Mouse (Mus musculus): ENCODE results near the gene Iqgap2. TPM values are rescaled to one million over a fixed set of nuclear protein-coding genes. Genes with fewer than 3 reads are reported as not detected.

Iqgap2 gene
- polyA plus RNA-seq, 1 experiment: 44.1 TPM

DNA sequence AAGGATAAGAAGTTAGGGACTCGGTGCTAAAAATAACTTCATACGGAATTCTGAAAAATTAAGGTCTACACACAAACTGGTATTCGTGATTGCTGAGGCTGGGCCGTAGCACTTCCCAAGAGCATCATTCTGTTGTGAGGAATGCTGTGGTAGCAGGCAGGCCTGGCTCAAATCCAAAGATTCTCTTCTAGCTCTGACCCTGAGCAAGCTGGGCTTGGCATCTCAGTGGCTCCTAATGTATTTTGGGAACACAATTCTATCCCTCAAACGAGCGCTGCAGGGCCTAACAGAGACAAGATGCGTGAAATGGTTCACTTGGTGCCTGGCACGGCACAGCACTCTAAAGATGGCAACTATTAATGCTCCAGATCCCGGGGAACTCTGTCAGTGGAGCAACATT lies 90.8 kb downstream of the Iqgap2 start:
- no peak for TF ChIP-seq POLR2A (IDR thresholded peaks at IDR 0.05; ENCODE audit: low read depth, low read length)
- no peak for TF ChIP-seq CTCF (IDR thresholded peaks at IDR 0.05; ENCODE audit: extremely low read depth, insufficient read length, insufficient replicate concordance, low read depth, low read length)
- 88% methylated on average over 9 of the region's 9 CpGs for WGBS
- Histone ChIP-seq H3K36me3 (ENCODE audit: control insufficient read depth, insufficient read depth, low read length) (no peaks in the 10 kb centered on the region), H3K4me1 (ENCODE audit: control insufficient read depth, insufficient read depth, insufficient read length, low read length) (peaks cover 5% of the 10 kb centered on the region; the same call in 1 of the 2 replicates), H3K27ac (ENCODE audit: insufficient read depth, low read depth, low read length) (no peak overlapping the region), H3K27me3 (ENCODE audit: control insufficient read depth, insufficient read depth, low read length) (no peaks in the 10 kb centered on the region), H3K4me3 (ENCODE audit: low read depth, low read length) (no peak overlapping the region)

DNA sequence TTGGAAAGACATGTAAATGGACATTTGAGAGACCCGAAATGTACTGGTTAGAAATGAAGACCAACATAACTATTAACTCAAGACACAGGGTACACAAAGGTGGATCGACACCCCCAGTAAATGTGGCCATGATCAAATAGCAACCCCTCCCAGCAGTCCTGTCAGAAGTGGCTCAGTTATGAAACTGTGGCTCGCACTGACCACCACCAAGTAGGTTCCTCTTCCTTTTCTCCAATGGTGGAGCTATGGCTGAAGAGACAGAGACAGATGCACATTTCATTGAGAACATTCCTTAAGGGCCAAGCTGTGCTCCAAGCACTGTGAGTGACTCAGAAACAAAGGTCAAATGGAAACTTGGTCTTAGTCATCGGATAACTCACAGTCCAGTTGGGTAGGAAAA lies 92.4 kb downstream of the Iqgap2 start:
- H3K4me1 ChIP-seq (ENCODE audit: control insufficient read depth, insufficient read depth, insufficient read length, low read length): peaks cover 2% of the 10 kb centered on the region; the same call in 1 of the 2 replicates
- H3K27ac ChIP-seq (ENCODE audit: insufficient read depth, low read depth, low read length): no peak overlapping the region
- no peaks in the 10 kb centered on the region for H3K27me3 ChIP-seq (ENCODE audit: control insufficient read depth, insufficient read depth, low read length)
- TF ChIP-seq CTCF (IDR thresholded peaks at IDR 0.05; ENCODE audit: extremely low read depth, insufficient read length, insufficient replicate concordance, low read depth, low read length) (no peak), POLR2A (IDR thresholded peaks at IDR 0.05; ENCODE audit: low read depth, low read length) (no peak)
- WGBS: 81% methylated on average over 4 of the region's 4 CpGs
- H3K4me3 ChIP-seq (ENCODE audit: low read depth, low read length): no peak overlapping the region
- H3K36me3 ChIP-seq (ENCODE audit: control insufficient read depth, insufficient read depth, low read length): no peaks in the 10 kb centered on the region

DNA sequence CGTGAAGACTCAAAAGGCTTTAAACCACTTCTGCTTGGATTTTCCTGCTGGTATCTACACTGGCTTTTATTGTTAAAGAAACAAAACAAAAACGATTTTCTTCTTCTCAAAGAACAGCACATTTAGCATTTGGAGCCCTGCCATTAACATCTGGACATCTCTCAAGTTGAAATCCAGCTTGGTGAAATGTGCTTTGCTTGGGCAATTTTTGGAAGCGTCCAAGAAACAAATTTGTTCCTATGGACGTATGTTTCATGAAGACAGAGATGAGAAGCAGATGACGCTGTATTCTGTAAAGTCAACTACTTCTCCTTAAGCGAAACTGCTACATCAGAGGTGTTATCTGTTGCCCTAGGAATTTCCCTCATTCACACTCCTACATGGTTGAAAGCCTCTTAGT lies 93.0 kb downstream of the Iqgap2 start:
- WGBS: 76% methylated on average over 6 of the region's 6 CpGs
- peaks cover 2% of the 10 kb centered on the region; the same call in 1 of the 2 replicates for H3K4me1 ChIP-seq (ENCODE audit: control insufficient read depth, insufficient read depth, insufficient read length, low read length)
- no peak for TF ChIP-seq CTCF (IDR thresholded peaks at IDR 0.05; ENCODE audit: extremely low read depth, insufficient read length, insufficient replicate concordance, low read depth, low read length)
- TF ChIP-seq POLR2A (IDR thresholded peaks at IDR 0.05; ENCODE audit: low read depth, low read length): no peak
- H3K36me3 ChIP-seq (ENCODE audit: control insufficient read depth, insufficient read depth, low read length): no peaks in the 10 kb centered on the region
- no peaks in the 10 kb centered on the region for H3K27me3 ChIP-seq (ENCODE audit: control insufficient read depth, insufficient read depth, low read length)
- no peak overlapping the region for H3K4me3 ChIP-seq (ENCODE audit: low read depth, low read length)
- H3K27ac ChIP-seq (ENCODE audit: insufficient read depth, low read depth, low read length): no peak overlapping the region

DNA sequence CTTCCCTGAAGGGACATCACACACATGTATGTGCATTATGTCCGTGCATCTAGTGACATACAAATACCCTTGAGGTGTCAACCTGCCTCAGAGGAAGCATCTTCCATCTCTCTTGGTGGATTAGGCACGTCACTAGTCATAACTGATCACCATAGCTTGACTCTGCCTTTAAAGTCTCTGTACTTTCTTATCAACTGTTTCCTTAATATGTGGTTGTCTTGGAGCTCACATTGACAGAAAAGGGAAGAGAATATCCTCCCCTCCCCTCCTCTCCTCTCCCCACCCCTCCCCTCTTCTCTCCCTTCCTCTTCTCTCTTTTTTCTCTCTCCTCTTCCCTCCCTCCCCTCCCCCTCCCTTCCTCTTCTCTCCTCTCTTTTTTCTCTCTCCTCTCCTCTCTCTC lies 94.2 kb downstream of the Iqgap2 start:
- no peak overlapping the region for H3K27ac ChIP-seq (ENCODE audit: insufficient read depth, low read depth, low read length)
- no peaks in the 10 kb centered on the region; the same call in 1 of the 2 replicates for H3K36me3 ChIP-seq (ENCODE audit: control insufficient read depth, insufficient read depth, low read length)
- peaks cover 5% of the 10 kb centered on the region; the same call in 1 of the 2 replicates for H3K4me1 ChIP-seq (ENCODE audit: control insufficient read depth, insufficient read depth, insufficient read length, low read length)
- no peak for TF ChIP-seq POLR2A (IDR thresholded peaks at IDR 0.05; ENCODE audit: low read depth, low read length)
- no peak for TF ChIP-seq CTCF (IDR thresholded peaks at IDR 0.05; ENCODE audit: extremely low read depth, insufficient read length, insufficient replicate concordance, low read depth, low read length)
- 90% methylated on average over 2 of the region's 2 CpGs for WGBS
- no peak overlapping the region for H3K4me3 ChIP-seq (ENCODE audit: low read depth, low read length)
- H3K27me3 ChIP-seq (ENCODE audit: control insufficient read depth, insufficient read depth, low read length): no peaks in the 10 kb centered on the region

DNA sequence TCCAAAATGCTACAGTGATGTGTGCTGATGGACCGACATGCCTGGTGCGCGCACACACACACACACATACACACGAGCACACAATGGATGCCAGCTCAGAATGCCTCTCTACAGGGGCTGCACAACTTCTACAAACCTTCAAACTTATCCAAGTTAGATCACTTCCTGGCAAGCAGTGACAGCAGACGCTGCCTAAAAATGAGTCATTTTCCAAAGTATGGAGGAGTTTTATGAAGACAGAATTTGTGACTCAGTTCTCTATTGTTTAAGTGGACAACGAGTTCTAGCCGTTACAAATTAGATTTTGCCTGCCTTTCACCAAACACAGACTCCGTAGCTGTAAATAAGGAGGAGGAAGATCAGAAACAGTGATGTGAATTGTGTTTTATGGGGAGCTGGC lies 97.4 kb downstream of the Iqgap2 start:
- Histone ChIP-seq H3K4me1 (ENCODE audit: control insufficient read depth, insufficient read depth, insufficient read length, low read length) (peaks cover 6% of the 10 kb centered on the region; the same call in 1 of the 2 replicates), H3K27ac (ENCODE audit: insufficient read depth, low read depth, low read length) (no peak overlapping the region), H3K4me3 (ENCODE audit: low read depth, low read length) (no peak overlapping the region), H3K27me3 (ENCODE audit: control insufficient read depth, insufficient read depth, low read length) (no peaks in the 10 kb centered on the region), H3K36me3 (ENCODE audit: control insufficient read depth, insufficient read depth, low read length) (no peaks in the 10 kb centered on the region; the same call in 1 of the 2 replicates)
- no peak for TF ChIP-seq CTCF (IDR thresholded peaks at IDR 0.05; ENCODE audit: extremely low read depth, insufficient read length, insufficient replicate concordance, low read depth, low read length)
- no peak for TF ChIP-seq POLR2A (IDR thresholded peaks at IDR 0.05; ENCODE audit: low read depth, low read length)
- WGBS: 87% methylated on average over 8 of the region's 8 CpGs

DNA sequence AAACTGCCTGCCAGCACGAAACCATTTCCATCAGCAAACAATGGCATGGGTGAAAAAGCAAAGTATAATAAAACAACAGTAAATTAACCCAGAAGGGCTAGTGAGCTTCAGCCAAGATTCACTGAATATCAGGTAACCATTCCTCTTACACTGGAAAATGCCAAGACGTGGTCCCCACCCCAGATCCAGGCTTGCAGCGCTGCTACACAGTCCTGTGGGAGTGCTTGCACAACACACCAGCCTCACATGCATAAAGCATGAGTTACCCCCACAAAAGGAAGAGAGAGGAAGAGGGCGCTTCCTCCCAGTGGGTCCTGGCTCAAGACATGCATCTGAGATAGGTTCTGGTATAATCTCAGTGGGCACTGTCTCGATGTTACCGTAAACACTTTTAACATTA lies 100.8 kb downstream of the Iqgap2 start:
- no peaks in the 10 kb centered on the region; the same call in 1 of the 2 replicates for H3K36me3 ChIP-seq (ENCODE audit: control insufficient read depth, insufficient read depth, low read length)
- no peaks in the 10 kb centered on the region for H3K27me3 ChIP-seq (ENCODE audit: control insufficient read depth, insufficient read depth, low read length)
- H3K27ac ChIP-seq (ENCODE audit: insufficient read depth, low read depth, low read length): no peak overlapping the region
- H3K4me1 ChIP-seq (ENCODE audit: control insufficient read depth, insufficient read depth, insufficient read length, low read length): peaks cover 10% of the 10 kb centered on the region; the same call in 1 of the 2 replicates
- TF ChIP-seq CTCF (IDR thresholded peaks at IDR 0.05; ENCODE audit: extremely low read depth, insufficient read length, insufficient replicate concordance, low read depth, low read length) (no peak), POLR2A (IDR thresholded peaks at IDR 0.05; ENCODE audit: low read depth, low read length) (no peak)
- 81% methylated on average over 6 of the region's 6 CpGs for WGBS
- H3K4me3 ChIP-seq (ENCODE audit: low read depth, low read length): no peak overlapping the region

DNA sequence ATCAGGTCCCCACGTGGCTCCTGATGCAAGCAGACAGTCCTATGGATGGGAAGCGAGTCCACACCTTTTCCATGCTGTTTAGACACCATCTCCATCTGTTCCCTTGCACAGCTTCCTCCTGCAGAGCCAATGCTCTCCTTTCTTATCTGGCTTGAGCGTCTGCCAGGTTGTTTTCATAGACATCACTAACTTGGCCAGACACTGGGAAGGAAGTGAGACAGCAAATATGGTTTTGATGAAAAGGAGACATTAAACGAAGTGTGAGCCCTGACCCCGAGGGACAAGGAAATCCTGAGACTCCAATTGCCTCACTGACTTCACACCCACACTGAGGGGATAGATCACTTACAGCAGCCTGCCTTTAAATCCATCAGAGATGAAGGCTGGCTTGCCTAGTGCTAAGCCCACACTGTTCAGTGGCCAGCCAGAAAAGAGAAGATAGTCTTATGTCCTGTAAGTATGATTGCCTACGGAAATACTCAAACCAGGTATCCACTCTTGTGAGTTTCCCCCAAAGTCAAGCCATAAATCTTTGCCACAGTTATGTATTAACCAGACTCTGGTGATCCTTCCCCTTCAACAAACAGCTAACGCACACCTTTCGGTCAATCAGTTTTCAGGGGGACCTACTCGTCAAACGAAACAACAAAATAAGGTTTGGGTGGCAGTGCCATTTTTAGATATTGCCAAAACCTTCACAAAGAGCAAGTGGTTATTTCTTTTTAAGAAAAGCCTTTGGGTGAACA lies 102.9 kb downstream of the Iqgap2 start:
- 20% methylated on average over 10 of the region's 10 CpGs for WGBS
- no peaks in the 10 kb centered on the region; the same call in 1 of the 2 replicates for H3K36me3 ChIP-seq (ENCODE audit: control insufficient read depth, insufficient read depth, low read length)
- no peak overlapping the region for H3K4me3 ChIP-seq (ENCODE audit: low read depth, low read length)
- H3K27me3 ChIP-seq (ENCODE audit: control insufficient read depth, insufficient read depth, low read length): no peaks in the 10 kb centered on the region
- TF ChIP-seq CTCF (IDR thresholded peaks at IDR 0.05; ENCODE audit: extremely low read depth, insufficient read length, insufficient replicate concordance, low read depth, low read length) (no peak), POLR2A (IDR thresholded peaks at IDR 0.05; ENCODE audit: low read depth, low read length) (no peak)
- H3K4me1 ChIP-seq (ENCODE audit: control insufficient read depth, insufficient read depth, insufficient read length, low read length): peaks cover 10% of the 10 kb centered on the region; the same call in 1 of the 2 replicates
- no peak overlapping the region for H3K27ac ChIP-seq (ENCODE audit: insufficient read depth, low read depth, low read length)
